Comparison of ENCODE assay signal across 13 mouse cellular contexts in the genomic region with DNA sequence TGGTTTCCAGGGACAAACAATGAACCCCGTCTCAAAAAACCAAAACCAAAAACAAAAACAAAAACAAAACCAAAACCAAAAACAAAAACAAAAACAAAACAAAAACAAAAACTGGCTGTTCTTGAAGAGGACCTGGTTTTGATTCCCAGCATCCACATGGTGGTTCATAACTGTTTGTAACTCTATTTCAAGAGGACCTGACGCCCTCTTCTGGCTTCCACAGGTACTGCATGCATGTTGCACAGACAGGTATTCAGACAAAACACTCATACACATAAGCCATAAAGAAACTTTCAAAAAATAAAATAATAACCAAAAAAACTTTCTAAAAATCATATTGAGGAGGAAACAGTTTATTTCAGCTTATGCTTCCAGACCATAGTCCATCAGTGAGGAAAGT. TPM values are rescaled to one million over a fixed set of nuclear protein-coding genes. Genes with fewer than 3 reads are reported as not detected.
DNase-seq lines count a peak whose midpoint lies in the region; ATAC-seq and TF ChIP-seq lines count a peak whose summit lies in the region.
"Had no signal": no experiment of that assay in that cellular context is flagged by ENCODE, and none has a peak within 500 bp of the region (broad histone marks: within the 10 kb centered on the region; RNA-seq: fewer than 3 reads in every experiment).

No protein-coding gene starts in this region.

- no peaks in the 10 kb centered on the region for H3K79me2 ChIP-seq in liver, adult 2 months (ENCODE audit: control insufficient read depth, insufficient read depth, low read length)

- no peak overlapping the region for H3K27ac ChIP-seq in forebrain, postnatal 0 days (ENCODE audit: low read depth, low read length)
- H3K27ac ChIP-seq in forebrain, embryonic 13.5 days: no peak overlapping the region
- peak overlapping the region; percentile 88; the same call in 1 of the 2 replicates for H3K27ac ChIP-seq in liver, adult 2 months (replicated peaks; ENCODE audit: insufficient read depth, low read depth, low read length)
- no peak overlapping the region for H3K27ac ChIP-seq in liver, embryonic 12.5 days
- H3K27ac ChIP-seq: embryonic facial prominence, embryonic 12.5 days; heart, embryonic 15.5 days; lung, embryonic 15.5 days had no signal

- H3K36me3 ChIP-seq in forebrain, postnatal 0 days (ENCODE audit: insufficient read depth): no peaks in the 10 kb centered on the region
- H3K36me3 ChIP-seq in forebrain, embryonic 13.5 days (ENCODE audit: poor library complexity, severe bottlenecking): no peaks in the 10 kb centered on the region
- H3K36me3 ChIP-seq in liver, adult 2 months (ENCODE audit: control insufficient read depth, insufficient read depth, low read length): no peaks in the 10 kb centered on the region
- no peaks in the 10 kb centered on the region for H3K36me3 ChIP-seq in liver, embryonic 12.5 days
- no peaks in the 10 kb centered on the region for H3K36me3 ChIP-seq in splenic B cell, adult 2 months (ENCODE audit: control insufficient read depth, insufficient read depth, low read length, poor library complexity, severe bottlenecking)
- H3K36me3 ChIP-seq: embryonic facial prominence, embryonic 12.5 days; heart, embryonic 15.5 days; lung, embryonic 15.5 days had no signal

- no peak overlapping the region for H3K4me2 ChIP-seq in forebrain, postnatal 0 days (ENCODE audit: low read depth)
- H3K4me2 ChIP-seq in forebrain, embryonic 13.5 days: no peak overlapping the region
- no peak overlapping the region for H3K4me2 ChIP-seq in liver, embryonic 12.5 days
- H3K4me2 ChIP-seq: embryonic facial prominence, embryonic 12.5 days; heart, embryonic 15.5 days; lung, embryonic 15.5 days had no signal

- no peak for DNase-seq in forebrain, postnatal 0 days
- no peak for DNase-seq in liver, adult 2 months (ENCODE audit: extremely low read depth, low read depth, low spot score)
- peak; percentile 40 for DNase-seq in NIH3T3 (ENCODE audit: low read depth)
- DNase-seq in splenic B cell, adult 2 months (ENCODE audit: low read depth, low spot score): peak; percentile 45
- no peak for DNase-seq in urinary bladder, postnatal 10 days (ENCODE audit: low spot score)
- DNase-seq in heart, postnatal 14 days: no peak

- WGBS in forebrain, postnatal 0 days: 58% methylated on average over 2 of the region's 2 CpGs
- WGBS in forebrain, embryonic 13.5 days: 59% methylated on average over 2 of the region's 2 CpGs
- WGBS in liver, adult 2 months: 57% methylated on average over 2 of the region's 2 CpGs
- WGBS in liver, embryonic 12.5 days (ENCODE audit: insufficient replicate concordance): 44% methylated on average over 2 of the region's 2 CpGs

- H3K27me3 ChIP-seq in forebrain, postnatal 0 days (ENCODE audit: insufficient read depth, low read length): no peaks in the 10 kb centered on the region
- H3K27me3 ChIP-seq in forebrain, embryonic 13.5 days: no peaks in the 10 kb centered on the region
- no peaks in the 10 kb centered on the region for H3K27me3 ChIP-seq in liver, adult 2 months (ENCODE audit: control insufficient read depth, insufficient read depth, low read length)
- H3K27me3 ChIP-seq in liver, embryonic 12.5 days (replicated peaks): peaks cover 3% of the 10 kb centered on the region; the same call in 1 of the 2 replicates
- no peaks in the 10 kb centered on the region; the same call in 1 of the 2 replicates for H3K27me3 ChIP-seq in splenic B cell, adult 2 months (ENCODE audit: control insufficient read depth, insufficient read depth, low read length, poor library complexity, severe bottlenecking)
- H3K27me3 ChIP-seq: embryonic facial prominence, embryonic 12.5 days; heart, embryonic 15.5 days; lung, embryonic 15.5 days had no signal

- no peak overlapping the region for H3K4me3 ChIP-seq in forebrain, postnatal 0 days (ENCODE audit: low read depth, low read length)
- no peak overlapping the region for H3K4me3 ChIP-seq in forebrain, embryonic 13.5 days
- H3K4me3 ChIP-seq in liver, adult 2 months (ENCODE audit: insufficient read depth, low read depth, low read length): no peak overlapping the region
- no peak overlapping the region for H3K4me3 ChIP-seq in liver, embryonic 12.5 days
- H3K4me3 ChIP-seq: embryonic facial prominence, embryonic 12.5 days; heart, embryonic 15.5 days; lung, embryonic 15.5 days had no signal

- no peak for TF ChIP-seq POLR2A in liver, adult 2 months (IDR thresholded peaks at IDR 0.05; ENCODE audit: extremely low read depth, insufficient read depth, low read length)

- H3K9me3 ChIP-seq in forebrain, postnatal 0 days (ENCODE audit: low read length): no peaks in the 10 kb centered on the region
- H3K9me3 ChIP-seq in forebrain, embryonic 13.5 days (replicated peaks): 0 out of 2 replicates have a peak, but pooled peaks cover 7% of the 10 kb centered on the region
- peaks cover 6% of the 10 kb centered on the region; the same call in 1 of the 2 replicates for H3K9me3 ChIP-seq in liver, embryonic 12.5 days (replicated peaks)
- H3K9me3 ChIP-seq: embryonic facial prominence, embryonic 12.5 days; heart, embryonic 15.5 days had no signal

- H3K9ac ChIP-seq in forebrain, postnatal 0 days: no peak overlapping the region
- no peak overlapping the region for H3K9ac ChIP-seq in forebrain, embryonic 13.5 days
- no peak overlapping the region for H3K9ac ChIP-seq in liver, adult 2 months (ENCODE audit: low read depth, low read length)
- no peak overlapping the region for H3K9ac ChIP-seq in liver, embryonic 12.5 days
- H3K9ac ChIP-seq: embryonic facial prominence, embryonic 12.5 days; heart, embryonic 15.5 days; lung, embryonic 15.5 days had no signal

- intact Hi-C loops in heart, postnatal 14 days (cut with DNase I): no loop called here

- no peak for ATAC-seq in forebrain, postnatal 0 days
- no peak for ATAC-seq in forebrain, embryonic 13.5 days
- ATAC-seq in liver, embryonic 12.5 days: no peak
- ATAC-seq: activated CD4-positive, CD25-positive, alpha-beta regulatory T cell, adult 4 months; hindbrain, embryonic 16.5 days had no signal

- peak; percentile 31 for TF ChIP-seq CTCF in forebrain, postnatal 0 days (IDR thresholded peaks at IDR 0.05; ENCODE audit: low read depth)
- peak; percentile 42; the same call in 1 of the 2 replicates for TF ChIP-seq CTCF in liver, adult 2 months (IDR thresholded peaks at IDR 0.05; ENCODE audit: low read depth, low read length)

- H3K4me1 ChIP-seq in forebrain, postnatal 0 days (ENCODE audit: insufficient read depth): no peaks in the 10 kb centered on the region
- no peaks in the 10 kb centered on the region for H3K4me1 ChIP-seq in forebrain, embryonic 13.5 days
- peaks cover 12% of the 10 kb centered on the region for H3K4me1 ChIP-seq in liver, adult 2 months (ENCODE audit: control insufficient read depth, insufficient read depth, low read length)
- 0 out of 2 replicates have a peak, but pooled peaks cover 3% of the 10 kb centered on the region for H3K4me1 ChIP-seq in liver, embryonic 12.5 days
- H3K4me1 ChIP-seq: embryonic facial prominence, embryonic 12.5 days; heart, embryonic 15.5 days; lung, embryonic 15.5 days had no signal

RNA-seq across cellular contexts. Expression of gene Smurf2, which starts 8.4 kb away (rescaled TPM):
- total RNA-seq in forebrain, postnatal 0 days (2014; rRNA removed): 44.3 and 46.1 TPM in 2 replicates
- 6.6 and 7.4 TPM in 2 replicates for polyA plus RNA-seq in forebrain, postnatal 0 days (2015; fragmentation: Nextera tagmentation; extraction: Ambion mirVana)
- polyA plus RNA-seq in forebrain, embryonic 13.5 days (2015; fragmentation: Nextera tagmentation; extraction: Ambion mirVana): 15.9 and 16.0 TPM in 2 replicates
- 29.7 and 29.9 TPM in 2 replicates for total RNA-seq in liver, adult 2 months (2014; rRNA removed)
- 6.4 and 7.2 TPM in 2 replicates for polyA plus RNA-seq in liver, adult 2 months (2012; rRNA removed)
- polyA plus RNA-seq in liver, embryonic 12.5 days (2016; fragmentation: Nextera tagmentation; extraction: Ambion mirVana): 4.3 and 5.1 TPM in 2 replicates
- 10 to 100 TPM; 36.4 to 39.4 TPM for total RNA-seq in heart, postnatal 14 days (2021)

Comparison
In these comparisons a context has a peak if more than half of its experiments do, and no peak if none do; other contexts are left out.
1. DNase-seq: peak in NIH3T3 (single experiment) and splenic B cell, adult 2 months (single experiment); none in forebrain, postnatal 0 days (single experiment), liver, adult 2 months (single experiment), urinary bladder, postnatal 10 days (single experiment) and heart, postnatal 14 days (0 of 2).